In genomic region chr6:83693835-83694234, GRCm38 (mm10) we compare ENCODE assay signal across 8 mouse cellular contexts. TPM values are rescaled to one million over a fixed set of nuclear protein-coding genes. Genes with fewer than 3 reads are reported as not detected.
DNase-seq lines count a peak whose midpoint lies in the region; ATAC-seq and TF ChIP-seq lines count a peak whose summit lies in the region.

No protein-coding gene starts in this region.

- WGBS in embryonic facial prominence, embryonic 14.5 days = under 1% methylated on average over 9 of the region's 9 CpGs
- WGBS in lung, adult 2 months = under 1% methylated on average over 9 of the region's 9 CpGs
- WGBS in stomach, postnatal 0 days = 1% methylated on average over 9 of the region's 9 CpGs

- H3K9me3 ChIP-seq in embryonic facial prominence, embryonic 14.5 days (ENCODE audit: control insufficient read depth, low read length) = no peaks in the 10 kb centered on the region
- no peaks in the 10 kb centered on the region for H3K9me3 ChIP-seq in stomach, postnatal 0 days (ENCODE audit: control insufficient read depth, low read length)

- no peak overlapping the region for H3K4me2 ChIP-seq in embryonic facial prominence, embryonic 14.5 days (ENCODE audit: low read depth, low read length)
- no peak overlapping the region for H3K4me2 ChIP-seq in stomach, postnatal 0 days (replicated peaks; ENCODE audit: low read depth)

- no peak for ATAC-seq in Patski
- ATAC-seq in embryonic facial prominence, embryonic 14.5 days (ENCODE audit: low read depth) = no peak
- no peak for ATAC-seq in stomach, postnatal 0 days (ENCODE audit: low FRiP score, low TSS enrichment)

- in situ Hi-C loops in Patski (cut with MboI; ENCODE audit: low pct_unique_long_range_greater_than_20kb) = loop anchor here (5.0 kb wide), 1 partner anchor 83 kb away; the partner anchor contains the start of gene Tex261

- TF ChIP-seq POLR2A in lung, adult 2 months (IDR thresholded peaks at IDR 0.05; ENCODE audit: borderline replicate concordance, extremely low read depth, low read depth, low read length) = no peak

- CTCF ChIA-PET in Patski (lab: Charles Lee) = interaction anchor here (0.6 to 2.0 kb wide), 13 partner anchors 10 to 87 kb away, joined by 3 to 13 read pairs (median 3); no protein-coding TSS in a partner anchor

- POLR2A ChIA-PET in Patski (lab: Charles Lee) = no interaction called here

- peak; percentile 76 for TF ChIP-seq CTCF in Patski (IDR thresholded peaks at IDR 0.05)
- peak; percentile 63 for TF ChIP-seq CTCF in lung, adult 2 months (IDR thresholded peaks at IDR 0.05; ENCODE audit: insufficient read depth, low read length)
- peak; percentile 83 for TF ChIP-seq CTCF in stomach, postnatal 0 days (IDR thresholded peaks at IDR 0.05; ENCODE audit: low read depth)

- no peak overlapping the region for H3K9ac ChIP-seq in embryonic facial prominence, embryonic 14.5 days (ENCODE audit: low read depth, low read length)
- no peak overlapping the region for H3K9ac ChIP-seq in stomach, postnatal 0 days (ENCODE audit: low read length)

- no peaks in the 10 kb centered on the region for H3K36me3 ChIP-seq in embryonic facial prominence, embryonic 14.5 days (ENCODE audit: control insufficient read depth, insufficient read depth, low read length)
- H3K36me3 ChIP-seq in stomach, postnatal 0 days (ENCODE audit: control insufficient read depth, insufficient read depth, low read length) = no peaks in the 10 kb centered on the region

- H3K4me1 ChIP-seq in embryonic facial prominence, embryonic 14.5 days (ENCODE audit: control insufficient read depth, insufficient read depth, low read length) = no peaks in the 10 kb centered on the region
- H3K4me1 ChIP-seq in lung, adult 2 months (ENCODE audit: control insufficient read depth, insufficient read depth, low read length) = no peaks in the 10 kb centered on the region
- no peaks in the 10 kb centered on the region for H3K4me1 ChIP-seq in stomach, postnatal 0 days (replicated peaks; ENCODE audit: control insufficient read depth, insufficient read depth)

- H3K27me3 ChIP-seq in Patski = peaks cover 64% of the 10 kb centered on the region
- H3K27me3 ChIP-seq in embryonic facial prominence, embryonic 14.5 days (replicated peaks; ENCODE audit: control insufficient read depth, insufficient read depth, low read length) = peaks cover 88% of the 10 kb centered on the region
- H3K27me3 ChIP-seq in stomach, postnatal 0 days (ENCODE audit: control insufficient read depth, insufficient read depth, low read length) = peaks cover 17% of the 10 kb centered on the region

- H3K27ac ChIP-seq in embryonic facial prominence, embryonic 14.5 days (replicated peaks; ENCODE audit: low read depth, low read length) = no peak overlapping the region
- no peak overlapping the region for H3K27ac ChIP-seq in stomach, postnatal 0 days (replicated peaks)

- TF ChIP-seq EP300 in stomach, postnatal 0 days (optimal IDR thresholded peaks at IDR 0.05) = no peak

- no peak overlapping the region for H3K4me3 ChIP-seq in embryonic facial prominence, embryonic 14.5 days (ENCODE audit: low read depth, low read length)
- no peak overlapping the region for H3K4me3 ChIP-seq in lung, adult 2 months (replicated peaks; ENCODE audit: extremely low read depth, low read depth, low read length)
- H3K4me3 ChIP-seq in stomach, postnatal 0 days (ENCODE audit: low read depth, low read length) = no peak overlapping the region

- peak; percentile 39 to 44 for DNase-seq in cerebellum, adult 18-20 months
- DNase-seq in cerebellum, adult 11-12 months = no peak
- DNase-seq in layer of hippocampus, adult 11-12 months (ENCODE audit: low spot score) = peak; percentile 28
- no peak for DNase-seq in layer of hippocampus, adult 9-10 months (ENCODE audit: low spot score)
- DNase-seq in Patski (ENCODE audit: low read depth, low spot score) = no peak
- DNase-seq in embryonic facial prominence, embryonic 14.5 days (ENCODE audit: low spot score) = peak; percentile 88
- no peak for DNase-seq in lung, adult 2 months
- DNase-seq in stomach, postnatal 0 days (ENCODE audit: low spot score) = peak; percentile 68

RNA-seq across cellular contexts. Expression of gene Cd207, which starts 16.2 kb away (rescaled TPM):
- not detected for polyA plus RNA-seq in Patski (2021)
- not detected in 2 replicates for polyA plus RNA-seq in embryonic facial prominence, embryonic 14.5 days (2014; fragmentation: Nextera tagmentation; extraction: Ambion mirVana)
- polyA plus RNA-seq in lung, adult 2 months (2012; rRNA removed) = 1.2 and 2.6 TPM in 2 replicates
- polyA plus RNA-seq in stomach, postnatal 0 days (2015; fragmentation: Nextera tagmentation; extraction: Ambion mirVana) = not detected in 2 replicates

RNA-seq across cellular contexts. Expression of gene Vax2, which starts 17.2 kb away (rescaled TPM):
- 0.14 TPM for polyA plus RNA-seq in Patski (2021)
- 0.43 and 0.45 TPM in 2 replicates for polyA plus RNA-seq in embryonic facial prominence, embryonic 14.5 days (2014; fragmentation: Nextera tagmentation; extraction: Ambion mirVana)
- polyA plus RNA-seq in lung, adult 2 months (2012; rRNA removed) = not detected in 2 replicates
- polyA plus RNA-seq in stomach, postnatal 0 days (2015; fragmentation: Nextera tagmentation; extraction: Ambion mirVana) = 0.07 TPM in 1 of 2 replicates, not detected in the other

RNA-seq across cellular contexts. Expression of gene Clec4f, which starts 37.8 kb away (rescaled TPM):
- not detected for polyA plus RNA-seq in Patski (2021)
- polyA plus RNA-seq in embryonic facial prominence, embryonic 14.5 days (2014; fragmentation: Nextera tagmentation; extraction: Ambion mirVana) = not detected in 2 replicates
- not detected in 2 replicates for polyA plus RNA-seq in lung, adult 2 months (2012; rRNA removed)
- polyA plus RNA-seq in stomach, postnatal 0 days (2015; fragmentation: Nextera tagmentation; extraction: Ambion mirVana) = 0.11 and 0.15 TPM in 2 replicates

RNA-seq across cellular contexts. Expression of gene Atp6v1b1, which starts 49.0 kb away (rescaled TPM):
- not detected for polyA plus RNA-seq in Patski (2021)
- 1.8 and 2.3 TPM in 2 replicates for polyA plus RNA-seq in embryonic facial prominence, embryonic 14.5 days (2014; fragmentation: Nextera tagmentation; extraction: Ambion mirVana)
- 6.1 and 7.7 TPM in 2 replicates for polyA plus RNA-seq in lung, adult 2 months (2012; rRNA removed)
- 0.08 and 0.30 TPM in 2 replicates for polyA plus RNA-seq in stomach, postnatal 0 days (2015; fragmentation: Nextera tagmentation; extraction: Ambion mirVana)

Comparison
In these comparisons a context has a peak if more than half of its experiments do, and no peak if none do; other contexts are left out.
1. DNase-seq: peak in cerebellum, adult 18-20 months (2 of 2), layer of hippocampus, adult 11-12 months (single experiment), embryonic facial prominence, embryonic 14.5 days (single experiment) and stomach, postnatal 0 days (single experiment); none in cerebellum, adult 11-12 months (single experiment), layer of hippocampus, adult 9-10 months (single experiment), Patski (single experiment) and lung, adult 2 months (single experiment).
2. Peak in every context shown above with its lines, with median percentiles within 50 percentile points of each other: CTCF ChIP-seq.